Mouse (Mus musculus): ENCODE data around the gene Mlana.

- TF ChIP-seq CTCF (IDR thresholded peaks at IDR 0.05; ENCODE audit: low read depth, low read length) (no peak), POLR2A (IDR thresholded peaks at IDR 0.05; ENCODE audit: insufficient read depth, low read length) (no peak)
These were observed 42.0 kb downstream of the Mlana start for GRCm38 (mm10) chr19:29739608-29740007.

Data from ES-Bruce4 (cell line).